ENCODE assay signal across 31 mouse cellular contexts in genomic region chr7:91919738-91920137, GRCm38 (mm10).
DNase-seq lines count a peak whose midpoint lies in the region; ATAC-seq and TF ChIP-seq lines count a peak whose summit lies in the region.
"Had no signal": no experiment of that assay in that cellular context is flagged by ENCODE, and none has a peak within 500 bp of the region (broad histone marks: within the 10 kb centered on the region; RNA-seq: fewer than 3 reads in every experiment).

No protein-coding gene starts in this region.

- no peak overlapping the region for H3K4me3 ChIP-seq in layer of hippocampus, adult 2 months
- no peak overlapping the region for H3K4me3 ChIP-seq in hindbrain, embryonic 15.5 days
- H3K4me3 ChIP-seq in neural tube, embryonic 12.5 days, result no peak overlapping the region
- H3K4me3 ChIP-seq: embryonic facial prominence, embryonic 10.5 days; embryonic facial prominence, embryonic 15.5 days; forebrain, embryonic 13.5 days; heart, embryonic 10.5 days; heart, embryonic 15.5 days; kidney, embryonic 15.5 days; limb, embryonic 10.5 days; limb, embryonic 15.5 days; liver, embryonic 13.5 days; megakaryocyte, embryonic 14.5 days; stomach, embryonic 15.5 days had no signal

- WGBS in hindbrain, embryonic 15.5 days, result 52% methylated on average over 3 of the region's 3 CpGs
- 38% methylated on average over 3 of the region's 3 CpGs for WGBS in neural tube, embryonic 12.5 days

- no peaks in the 10 kb centered on the region for H3K27me3 ChIP-seq in hindbrain, embryonic 15.5 days
- H3K27me3 ChIP-seq in neural tube, embryonic 12.5 days (replicated peaks), result no peaks in the 10 kb centered on the region
- H3K27me3 ChIP-seq: embryonic facial prominence, embryonic 15.5 days; forebrain, embryonic 13.5 days; heart, embryonic 15.5 days; kidney, embryonic 15.5 days; limb, embryonic 15.5 days; liver, embryonic 13.5 days; megakaryocyte, embryonic 14.5 days; stomach, embryonic 15.5 days had no signal

- H3K9me3 ChIP-seq in hindbrain, embryonic 15.5 days, result no peaks in the 10 kb centered on the region
- no peaks in the 10 kb centered on the region for H3K9me3 ChIP-seq in neural tube, embryonic 12.5 days
- H3K9me3 ChIP-seq: embryonic facial prominence, embryonic 10.5 days; embryonic facial prominence, embryonic 15.5 days; forebrain, embryonic 13.5 days; heart, embryonic 10.5 days; heart, embryonic 15.5 days; kidney, embryonic 15.5 days; limb, embryonic 10.5 days; limb, embryonic 15.5 days; liver, embryonic 13.5 days; megakaryocyte, embryonic 14.5 days; stomach, embryonic 15.5 days had no signal

- ATAC-seq in hindbrain, embryonic 15.5 days (ENCODE audit: low FRiP score, low read depth), result peak; percentile 42; the same call in 1 of the 2 replicates
- peak; percentile 75 for ATAC-seq in neural tube, embryonic 12.5 days (ENCODE audit: low FRiP score, low read depth)
- ATAC-seq: CD4-positive, CD25-positive, alpha-beta regulatory T cell, adult 4 months; forebrain, embryonic 13.5 days; lung, postnatal 0 days had no signal

- TF ChIP-seq POLR2A in brain, embryonic 14.5 days (IDR thresholded peaks at IDR 0.05; ENCODE audit: borderline replicate concordance, extremely low read depth, insufficient read depth, insufficient read length, poor library complexity, severe bottlenecking), result no peak

- H3K4me1 ChIP-seq in hindbrain, embryonic 15.5 days (replicated peaks), result no peaks in the 10 kb centered on the region
- no peaks in the 10 kb centered on the region for H3K4me1 ChIP-seq in neural tube, embryonic 12.5 days
- H3K4me1 ChIP-seq: embryonic facial prominence, embryonic 10.5 days; embryonic facial prominence, embryonic 15.5 days; forebrain, embryonic 13.5 days; heart, embryonic 10.5 days; heart, embryonic 15.5 days; kidney, embryonic 15.5 days; limb, embryonic 10.5 days; limb, embryonic 15.5 days; liver, embryonic 13.5 days; stomach, embryonic 15.5 days had no signal

- no peak for DNase-seq in layer of hippocampus, adult 2 months (ENCODE audit: low spot score in 2 of 2)
- no peak for DNase-seq in layer of hippocampus, postnatal 25 days (ENCODE audit: extremely low spot score in 1 of 2, low spot score in 1 of 2)
- peak; percentile 54 for DNase-seq in brain, embryonic 14.5 days (ENCODE audit: low read depth)
- no peak for DNase-seq in cerebellum, adult 11-12 months
- DNase-seq in frontal cortex, postnatal 36 days (ENCODE audit: low spot score in 2 of 2), result no peak
- DNase-seq: adrenal gland, postnatal 25 days; cerebellum, adult 8-10 months; cerebellum, postnatal 25 days; gastrocnemius, postnatal 25 days; heart, adult 11 months; kidney, adult 11 months; kidney, postnatal 25 days; liver, embryonic 13.5 days; lung, adult 18-20 months; lung, postnatal 4 days; right cerebral cortex, postnatal 25 days; thymus, postnatal 14 days had no signal

- H3K36me3 ChIP-seq in hindbrain, embryonic 15.5 days, result no peaks in the 10 kb centered on the region
- H3K36me3 ChIP-seq in neural tube, embryonic 12.5 days, result no peaks in the 10 kb centered on the region
- H3K36me3 ChIP-seq: embryonic facial prominence, embryonic 10.5 days; embryonic facial prominence, embryonic 15.5 days; heart, embryonic 10.5 days; heart, embryonic 15.5 days; kidney, embryonic 15.5 days; limb, embryonic 10.5 days; limb, embryonic 15.5 days; liver, embryonic 13.5 days; stomach, embryonic 15.5 days had no signal

- no peak overlapping the region for H3K4me2 ChIP-seq in hindbrain, embryonic 15.5 days
- H3K4me2 ChIP-seq in neural tube, embryonic 12.5 days (replicated peaks), result no peak overlapping the region
- H3K4me2 ChIP-seq: embryonic facial prominence, embryonic 15.5 days; forebrain, embryonic 13.5 days; heart, embryonic 15.5 days; kidney, embryonic 15.5 days; limb, embryonic 15.5 days; liver, embryonic 13.5 days; stomach, embryonic 15.5 days had no signal

- no peak for TF ChIP-seq CTCF in layer of hippocampus, adult 2 months (conservative IDR thresholded peaks at IDR 0.05)
- no peak for TF ChIP-seq CTCF in brain, embryonic 14.5 days (IDR thresholded peaks at IDR 0.05; ENCODE audit: borderline replicate concordance, extremely low read depth, insufficient read depth, insufficient read length)

- H3K9ac ChIP-seq in hindbrain, embryonic 15.5 days, result no peak overlapping the region
- no peak overlapping the region for H3K9ac ChIP-seq in neural tube, embryonic 12.5 days
- H3K9ac ChIP-seq: embryonic facial prominence, embryonic 15.5 days; forebrain, embryonic 13.5 days; heart, embryonic 15.5 days; kidney, embryonic 15.5 days; limb, embryonic 15.5 days; liver, embryonic 13.5 days; stomach, embryonic 15.5 days had no signal

- peak overlapping the region; percentile 76 for H3K27ac ChIP-seq in layer of hippocampus, adult 2 months
- H3K27ac ChIP-seq in hindbrain, embryonic 15.5 days (replicated peaks), result no peak overlapping the region
- no peak overlapping the region for H3K27ac ChIP-seq in neural tube, embryonic 12.5 days
- H3K27ac ChIP-seq: embryonic facial prominence, embryonic 10.5 days; embryonic facial prominence, embryonic 15.5 days; forebrain, embryonic 13.5 days; heart, embryonic 10.5 days; heart, embryonic 15.5 days; kidney, embryonic 15.5 days; limb, embryonic 10.5 days; limb, embryonic 15.5 days; liver, embryonic 13.5 days; stomach, embryonic 15.5 days had no signal
